Mouse (Mus musculus): ENCODE data around the gene Gm10488. TPM values are rescaled to one million over a fixed set of nuclear protein-coding genes. Genes with fewer than 3 reads are reported as not detected.
"Not testable (repeated sequence)": the region's sequence is repeated elsewhere in the genome, so short reads cannot be mapped to it uniquely, and the experiment has no call there.

Gm10488 gene
- not detected for polyA plus RNA-seq (2017; shearing (Covaris generic))

DNA sequence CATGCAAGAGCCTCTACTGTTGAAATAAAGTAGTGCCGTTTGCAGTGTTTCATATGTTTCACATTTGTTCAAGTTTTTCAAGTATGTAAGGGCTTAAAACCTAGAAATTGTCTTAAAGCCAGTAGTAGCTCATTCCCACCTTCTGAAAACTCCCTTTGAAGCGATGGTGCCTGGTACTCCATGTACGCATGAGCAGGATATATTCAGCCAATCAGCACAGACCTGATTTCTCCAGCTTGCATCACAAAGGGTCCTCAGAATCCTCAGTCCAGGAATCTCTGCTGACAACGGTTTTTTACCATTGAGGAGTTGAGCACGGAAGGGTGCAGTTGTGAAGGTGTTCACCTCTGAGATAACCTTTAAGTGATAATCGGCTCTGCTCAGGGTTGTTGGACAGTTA is at the start of gene Gm10488:
TSS of gene Gm10488 (plus strand) at position 301 of the 400 bp plus-strand sequence.
- ATAC-seq = not testable (repeated sequence)
